Mouse (Mus musculus): ENCODE measurements around the gene Pmm2. TPM values are rescaled to one million over a fixed set of nuclear protein-coding genes. Genes with fewer than 3 reads are reported as not detected.

Gene Pmm2
- polyA plus RNA-seq, 1 experiment, result 20.9 TPM

DNA sequence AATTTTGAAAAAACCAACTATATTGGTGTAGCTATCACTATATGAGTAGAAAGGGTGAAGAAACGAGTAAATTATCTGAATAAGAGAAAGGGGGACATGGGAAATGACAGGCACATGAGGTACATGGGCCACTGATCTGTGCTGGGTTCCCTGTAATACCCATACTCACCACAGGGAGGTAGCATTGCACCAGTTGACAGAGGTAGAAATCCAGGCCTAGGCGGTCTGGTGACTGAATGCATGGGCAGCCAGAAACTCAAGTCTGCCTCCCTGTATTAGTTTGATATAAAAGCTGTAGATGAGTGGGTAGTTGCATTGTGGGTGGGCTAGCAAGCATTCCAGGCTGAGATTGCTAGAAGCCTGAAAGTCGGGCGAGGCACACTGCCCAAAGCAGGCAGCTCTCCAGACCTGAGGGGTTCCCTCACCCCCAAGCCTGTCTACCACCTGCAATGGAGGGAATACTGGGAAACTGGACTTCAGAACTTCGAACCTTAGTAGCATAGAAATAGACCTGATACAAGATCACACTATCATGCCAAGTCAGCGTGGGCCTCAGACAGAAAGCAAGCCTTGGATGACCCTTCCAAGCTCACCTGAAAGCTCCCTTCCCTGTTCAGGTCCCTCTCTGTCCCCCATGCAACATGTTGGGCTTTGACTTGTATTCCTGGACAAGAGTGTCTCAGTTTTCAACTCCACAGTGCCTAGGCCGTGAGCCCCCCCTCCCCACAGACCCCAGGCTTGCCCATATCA, 48.8 kb downstream of the Pmm2 start:
- TF ChIP-seq POLR2A (IDR thresholded peaks at IDR 0.05; ENCODE audit: insufficient read depth, low read length), result no peak
- TF ChIP-seq EP300 (IDR thresholded peaks at IDR 0.05; ENCODE audit: insufficient read depth, low read depth, low read length), result no peak
- TF ChIP-seq CTCF (IDR thresholded peaks at IDR 0.05; ENCODE audit: low read depth, low read length), result peak; percentile 78
- H3K9me3 ChIP-seq (replicated peaks; ENCODE audit: control insufficient read depth, insufficient read depth, low read length, poor library complexity, severe bottlenecking), result no peaks in the 10 kb centered on the region; the same call in 1 of the 2 replicates
- no peaks in the 10 kb centered on the region for H3K27me3 ChIP-seq (ENCODE audit: control insufficient read depth, insufficient read depth, low read length, poor library complexity, severe bottlenecking)
- H3K4me1 ChIP-seq (ENCODE audit: control insufficient read depth, insufficient read depth, low read length), result no peaks in the 10 kb centered on the region
- H3K9ac ChIP-seq (ENCODE audit: low read depth, poor library complexity, severe bottlenecking), result no peak overlapping the region
- H3K36me3 ChIP-seq (ENCODE audit: control insufficient read depth, insufficient read depth, low read length, poor library complexity, severe bottlenecking), result peaks cover 13% of the 10 kb centered on the region
- H3K27ac ChIP-seq (ENCODE audit: insufficient read depth, low read length), result no peak overlapping the region
- no peak overlapping the region for H3K4me3 ChIP-seq (ENCODE audit: low read depth, low read length)

DNA sequence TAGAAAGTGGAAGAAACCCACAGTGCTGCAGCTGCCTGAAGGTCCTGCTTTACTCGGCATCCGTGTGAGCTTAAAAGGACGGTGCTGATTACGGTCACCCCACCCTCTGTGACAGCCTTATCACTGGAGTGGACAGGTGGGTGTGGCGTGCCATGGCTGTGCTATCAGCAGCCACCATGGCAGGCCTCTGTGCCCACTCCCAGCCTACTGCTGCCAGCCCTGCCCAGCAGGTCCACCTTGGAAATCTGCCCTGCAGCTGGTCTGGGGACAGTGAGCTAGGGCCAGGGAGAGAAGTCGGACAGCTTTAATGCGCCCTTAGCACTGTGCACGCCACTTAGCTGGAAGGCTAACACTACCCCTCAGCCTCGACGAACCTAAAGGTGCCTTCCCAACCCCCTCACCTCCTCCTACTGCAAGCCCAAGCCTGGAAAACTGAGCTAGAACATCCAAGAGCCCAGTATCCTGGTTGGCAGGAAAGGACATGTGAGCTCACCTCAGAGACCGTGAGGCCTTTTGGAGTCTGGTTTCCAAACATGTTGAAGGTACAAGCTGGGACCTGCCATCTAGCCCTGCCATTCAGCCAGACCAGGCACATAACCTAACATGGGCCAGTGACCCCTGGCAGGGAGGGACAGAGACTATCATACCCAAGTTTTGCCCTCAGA, 49.5 kb downstream of the Pmm2 start:
- Histone ChIP-seq H3K27ac (ENCODE audit: insufficient read depth, low read length) (no peak overlapping the region), H3K27me3 (ENCODE audit: control insufficient read depth, insufficient read depth, low read length, poor library complexity, severe bottlenecking) (no peaks in the 10 kb centered on the region), H3K9me3 (replicated peaks; ENCODE audit: control insufficient read depth, insufficient read depth, low read length, poor library complexity, severe bottlenecking) (no peaks in the 10 kb centered on the region; the same call in 1 of the 2 replicates), H3K4me1 (ENCODE audit: control insufficient read depth, insufficient read depth, low read length) (no peaks in the 10 kb centered on the region), H3K4me3 (ENCODE audit: low read depth, low read length) (no peak overlapping the region), H3K9ac (ENCODE audit: low read depth, poor library complexity, severe bottlenecking) (no peak overlapping the region), H3K36me3 (ENCODE audit: control insufficient read depth, insufficient read depth, low read length, poor library complexity, severe bottlenecking) (peaks cover 20% of the 10 kb centered on the region)
- TF ChIP-seq CTCF (IDR thresholded peaks at IDR 0.05; ENCODE audit: low read depth, low read length), result no peak
- TF ChIP-seq POLR2A (IDR thresholded peaks at IDR 0.05; ENCODE audit: insufficient read depth, low read length), result no peak
- TF ChIP-seq EP300 (IDR thresholded peaks at IDR 0.05; ENCODE audit: insufficient read depth, low read depth, low read length), result no peak

DNA sequence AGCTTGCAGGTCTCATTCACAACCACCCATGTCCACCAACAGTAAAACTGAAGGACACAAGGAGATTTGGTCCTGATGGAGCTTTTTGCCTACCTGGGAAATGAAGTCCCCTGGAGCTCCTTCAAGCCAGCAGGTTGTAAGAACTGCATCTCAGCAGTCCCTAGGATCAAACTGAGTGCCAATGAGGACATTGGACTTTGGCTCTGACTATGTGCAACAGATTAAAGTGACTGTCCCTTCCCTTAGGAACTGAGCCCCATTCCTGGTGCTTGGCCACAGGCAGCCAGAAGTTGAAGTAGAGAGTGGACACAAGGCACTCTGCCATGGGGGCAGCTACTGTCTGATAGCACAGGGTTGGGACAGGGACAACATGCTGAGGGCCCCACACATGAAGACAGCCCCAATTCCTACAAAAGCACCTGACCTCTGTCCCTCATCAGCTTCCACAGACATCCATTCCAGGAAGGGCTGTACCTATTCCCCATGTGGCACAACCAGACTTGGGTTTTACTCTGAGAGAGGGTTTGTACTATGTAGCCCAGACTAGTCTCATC, 50.2 kb downstream of the Pmm2 start:
- Histone ChIP-seq H3K4me3 (ENCODE audit: low read depth, low read length) (no peak overlapping the region), H3K4me1 (ENCODE audit: control insufficient read depth, insufficient read depth, low read length) (no peaks in the 10 kb centered on the region), H3K9me3 (replicated peaks; ENCODE audit: control insufficient read depth, insufficient read depth, low read length, poor library complexity, severe bottlenecking) (no peaks in the 10 kb centered on the region; the same call in 1 of the 2 replicates), H3K27ac (ENCODE audit: insufficient read depth, low read length) (no peak overlapping the region), H3K9ac (ENCODE audit: low read depth, poor library complexity, severe bottlenecking) (no peak overlapping the region), H3K36me3 (ENCODE audit: control insufficient read depth, insufficient read depth, low read length, poor library complexity, severe bottlenecking) (peaks cover 27% of the 10 kb centered on the region), H3K27me3 (ENCODE audit: control insufficient read depth, insufficient read depth, low read length, poor library complexity, severe bottlenecking) (no peaks in the 10 kb centered on the region)
- TF ChIP-seq EP300 (IDR thresholded peaks at IDR 0.05; ENCODE audit: insufficient read depth, low read depth, low read length), result no peak
- TF ChIP-seq CTCF (IDR thresholded peaks at IDR 0.05; ENCODE audit: low read depth, low read length), result no peak
- TF ChIP-seq POLR2A (IDR thresholded peaks at IDR 0.05; ENCODE audit: insufficient read depth, low read length), result no peak

DNA sequence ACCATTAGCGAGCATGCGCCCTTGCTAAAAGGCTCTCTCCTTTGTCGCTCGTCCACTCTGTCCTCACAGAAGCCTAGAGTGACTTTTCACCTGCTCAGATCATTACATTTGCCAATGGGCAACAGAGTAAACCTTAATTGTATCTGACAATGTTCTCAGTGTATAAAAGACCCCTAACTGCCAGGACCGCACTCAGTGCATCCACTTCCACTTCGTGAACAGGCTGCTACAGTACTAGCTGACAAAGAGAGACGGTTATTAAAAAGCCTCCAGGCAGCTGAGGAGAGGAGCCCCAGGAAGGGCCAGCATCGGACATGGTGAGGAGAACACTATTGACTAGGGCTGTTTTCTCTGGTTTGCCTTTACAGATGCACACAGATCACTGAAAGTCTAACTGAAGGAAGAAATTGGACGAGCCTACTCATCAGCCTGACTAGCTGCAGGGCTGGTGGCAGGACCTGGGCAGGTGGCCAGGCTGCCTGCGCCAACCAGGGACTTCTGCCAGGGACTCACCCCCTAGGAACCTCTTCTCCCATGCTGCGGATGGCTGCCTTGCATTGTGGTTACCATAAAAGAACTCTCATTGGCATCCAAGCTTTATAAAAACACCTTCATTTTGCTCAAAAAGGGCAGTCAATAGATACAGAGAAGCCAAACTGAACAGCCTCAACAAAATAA, 52.6 kb downstream of the Pmm2 start:
- TF ChIP-seq POLR2A (IDR thresholded peaks at IDR 0.05; ENCODE audit: insufficient read depth, low read length) (no peak), CTCF (IDR thresholded peaks at IDR 0.05; ENCODE audit: low read depth, low read length) (no peak), EP300 (IDR thresholded peaks at IDR 0.05; ENCODE audit: insufficient read depth, low read depth, low read length) (no peak)
- no peak overlapping the region for H3K4me3 ChIP-seq (ENCODE audit: low read depth, low read length)
- H3K9ac ChIP-seq (ENCODE audit: low read depth, poor library complexity, severe bottlenecking), result no peak overlapping the region
- no peak overlapping the region for H3K27ac ChIP-seq (ENCODE audit: insufficient read depth, low read length)
- no peaks in the 10 kb centered on the region for H3K27me3 ChIP-seq (ENCODE audit: control insufficient read depth, insufficient read depth, low read length, poor library complexity, severe bottlenecking)
- peaks cover 51% of the 10 kb centered on the region for H3K36me3 ChIP-seq (ENCODE audit: control insufficient read depth, insufficient read depth, low read length, poor library complexity, severe bottlenecking)
- H3K9me3 ChIP-seq (replicated peaks; ENCODE audit: control insufficient read depth, insufficient read depth, low read length, poor library complexity, severe bottlenecking), result no peaks in the 10 kb centered on the region
- H3K4me1 ChIP-seq (ENCODE audit: control insufficient read depth, insufficient read depth, low read length), result no peaks in the 10 kb centered on the region

- no peak overlapping the region for H3K9ac ChIP-seq (ENCODE audit: low read depth, poor library complexity, severe bottlenecking)
- no peak overlapping the region for H3K27ac ChIP-seq (ENCODE audit: insufficient read depth, low read length)
- no peak for TF ChIP-seq POLR2A (IDR thresholded peaks at IDR 0.05; ENCODE audit: insufficient read depth, low read length)
- TF ChIP-seq EP300 (IDR thresholded peaks at IDR 0.05; ENCODE audit: insufficient read depth, low read depth, low read length), result no peak
- no peak for TF ChIP-seq CTCF (IDR thresholded peaks at IDR 0.05; ENCODE audit: low read depth, low read length)
- no peaks in the 10 kb centered on the region for H3K27me3 ChIP-seq (ENCODE audit: control insufficient read depth, insufficient read depth, low read length, poor library complexity, severe bottlenecking)
- H3K9me3 ChIP-seq (replicated peaks; ENCODE audit: control insufficient read depth, insufficient read depth, low read length, poor library complexity, severe bottlenecking), result no peaks in the 10 kb centered on the region
- peaks cover 56% of the 10 kb centered on the region for H3K36me3 ChIP-seq (ENCODE audit: control insufficient read depth, insufficient read depth, low read length, poor library complexity, severe bottlenecking)
- no peaks in the 10 kb centered on the region for H3K4me1 ChIP-seq (ENCODE audit: control insufficient read depth, insufficient read depth, low read length)
- no peak overlapping the region for H3K4me3 ChIP-seq (ENCODE audit: low read depth, low read length)
Measured at GRCm38 (mm10) chr16:8691206-8691605, 53.7 kb downstream of the Pmm2 start.
